Mouse (Mus musculus) forebrain, embryonic 11.5 days (tissue): ENCODE results near the gene Arid5b. TPM values are rescaled to one million over a fixed set of nuclear protein-coding genes. Genes with fewer than 3 reads are reported as not detected.

ENCODE experiments used
- ATAC-seq: fragments of 200-750 bp; cut with Nextera tagmentation; replicated peaks from 2 replicates; pipeline ENCODE4 v1.8.0; 2017; ENCODE audit warnings: moderate TSS enrichment; ENCODE audit not compliant: low FRiP score
- DNase-seq: peaks from one replicate; pipeline ENCODE4 v3.0.0-alpha.2; 2017; ENCODE audit warnings: low spot score
- H3K27ac ChIP-seq: fragments of 300-500 bp; sonication (generic); 2 replicates; pipeline ENCODE4 v1.5.1; 2014; ENCODE audit warnings: low read depth, low read length
- H3K27me3 ChIP-seq: fragments of 300-500 bp; sonication (generic); 2 replicates; pipeline ENCODE4 v1.6.1; 2014; ENCODE audit warnings: mild to moderate bottlenecking, low read length, mixed read lengths; ENCODE audit not compliant: control insufficient read depth, insufficient read depth
- H3K36me3 ChIP-seq: fragments of 300-500 bp; sonication (generic); 2 replicates; pipeline ENCODE4 v1.6.1; 2014; ENCODE audit warnings: mild to moderate bottlenecking, low read length, moderate library complexity, mixed read lengths; ENCODE audit not compliant: control insufficient read depth, insufficient read depth
- H3K4me1 ChIP-seq: fragments of 300-500 bp; sonication (generic); replicated peaks from 2 replicates; pipeline ENCODE4 v1.6.1; 2014; ENCODE audit warnings: low read length, mixed read lengths; ENCODE audit not compliant: control insufficient read depth, insufficient read depth
- H3K4me2 ChIP-seq: fragments of 300-500 bp; sonication (generic); 2 replicates; pipeline ENCODE4 v1.6.1; 2014; ENCODE audit warnings: low read depth, mild to moderate bottlenecking, low read length, moderate library complexity, mixed read lengths; ENCODE audit not compliant: severe bottlenecking
- H3K4me3 ChIP-seq: fragments of 300-500 bp; sonication (generic); 2 replicates; pipeline ENCODE4 v1.5.1; 2014; ENCODE audit warnings: low read depth, low read length
- H3K9ac ChIP-seq: fragments of 300-500 bp; sonication (generic); 2 replicates; pipeline ENCODE4 v1.6.1; 2014; ENCODE audit warnings: low read length
- H3K9me3 ChIP-seq: fragments of 300-500 bp; sonication (generic); 2 replicates; pipeline ENCODE4 v1.6.1; 2016; ENCODE audit warnings: low read length, mixed read lengths; ENCODE audit not compliant: control insufficient read depth
- WGBS: fragments of 180-500 bp; shearing (Covaris S2); extraction: QIAGEN DNeasy Blood & Tissue Kit; methylation state at CpG from one replicate; pipeline ENCODE4 v1.1.7; 2014; 5-methylcytosine and 5-hydroxymethylcytosine counted together
- polyA plus RNA-seq: library from polyadenylated mRNA; unstranded; fragments of >200 nt; fragmentation: Nextera tagmentation; extraction: Ambion mirVana; gene quantifications from 2 replicates; pipeline ENCODE4 v1.2.1, GENCODE M21; 2014

Gene Arid5b
- polyA plus RNA-seq, 1 experiment from 2014 or later: 17.1 TPM

DNA sequence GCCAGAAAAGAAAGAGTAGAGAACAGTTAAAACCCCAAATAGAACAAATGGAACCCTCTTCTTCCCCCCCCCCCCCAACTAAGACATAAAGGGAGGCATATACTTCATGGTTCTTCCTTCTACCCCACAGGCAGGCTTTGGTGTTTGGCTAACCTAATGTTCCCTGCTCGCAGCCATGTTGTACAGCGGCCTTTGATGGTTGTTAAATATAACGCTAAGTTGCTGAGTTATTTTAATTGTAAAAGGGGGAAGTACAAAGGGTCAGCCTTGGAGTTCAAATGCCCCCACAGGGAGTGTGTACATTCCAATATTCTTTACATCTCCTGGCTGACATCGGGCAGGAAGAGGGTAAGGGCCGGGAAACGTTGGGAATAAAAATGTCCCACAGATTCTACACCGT, 148.9 kb downstream of the Arid5b start:
- WGBS: 71% methylated on average over 7 of the region's 7 CpGs
- H3K27me3 ChIP-seq: no peaks in the 10 kb centered on the region
- no peak overlapping the region for H3K4me2 ChIP-seq
- H3K4me3 ChIP-seq: no peak overlapping the region
- H3K4me1 ChIP-seq: no peaks in the 10 kb centered on the region
- no peaks in the 10 kb centered on the region for H3K36me3 ChIP-seq
- H3K9ac ChIP-seq: no peak overlapping the region
- no peaks in the 10 kb centered on the region for H3K9me3 ChIP-seq
- H3K27ac ChIP-seq: no peak overlapping the region
- ATAC-seq (no peak), DNase-seq (peak; percentile 23)

DNA sequence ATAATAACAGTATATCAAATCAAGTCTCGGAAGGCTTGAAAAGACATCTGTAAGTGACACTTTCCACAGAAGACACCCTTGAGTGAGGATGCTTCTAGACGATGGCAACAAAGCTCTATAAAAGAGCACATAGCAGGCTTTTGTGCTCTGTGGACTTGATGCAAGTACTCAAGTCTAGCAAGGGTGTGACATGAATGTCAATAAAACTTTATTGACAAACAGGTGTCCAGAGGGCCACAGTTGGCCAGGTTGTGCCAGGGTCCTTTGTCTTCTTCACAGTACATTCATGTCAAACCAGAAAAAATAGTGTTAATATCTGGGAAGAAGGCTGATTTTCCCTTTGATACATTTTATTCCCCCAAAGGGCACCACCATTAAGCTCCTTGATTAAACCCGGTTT, 149.5 kb downstream of the Arid5b start:
- no peak for ATAC-seq
- no peaks in the 10 kb centered on the region for H3K36me3 ChIP-seq
- no peaks in the 10 kb centered on the region for H3K4me1 ChIP-seq
- H3K9me3 ChIP-seq: no peaks in the 10 kb centered on the region
- H3K4me2 ChIP-seq: no peak overlapping the region
- no peaks in the 10 kb centered on the region for H3K27me3 ChIP-seq
- no peak overlapping the region for H3K27ac ChIP-seq
- H3K9ac ChIP-seq: no peak overlapping the region
- WGBS: 81% methylated on average over 3 of the region's 3 CpGs
- peak; percentile 14 for DNase-seq
- H3K4me3 ChIP-seq: no peak overlapping the region

DNA sequence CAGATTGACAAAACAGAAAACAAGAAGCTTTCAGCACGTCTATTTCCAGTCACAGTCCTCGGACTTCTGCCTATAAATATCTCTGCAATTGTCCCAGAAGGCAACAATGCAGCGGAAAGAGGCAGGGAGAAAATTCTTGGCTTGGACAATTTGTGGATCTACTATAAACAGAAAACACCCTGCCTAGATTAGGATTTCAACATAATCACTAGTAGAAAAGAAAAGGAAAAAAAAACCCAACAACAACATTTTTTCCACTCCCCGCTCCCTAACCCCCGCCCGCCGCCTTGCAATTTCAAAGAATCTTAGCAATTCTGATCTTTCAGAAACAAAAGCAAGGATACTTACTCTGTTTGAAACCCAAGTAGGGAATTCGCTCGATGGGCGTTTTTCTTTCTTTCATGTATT, 150.1 kb downstream of the Arid5b start:
- H3K4me1 ChIP-seq: no peaks in the 10 kb centered on the region
- DNase-seq (peak; percentile 38), ATAC-seq (no peak)
- no peaks in the 10 kb centered on the region for H3K36me3 ChIP-seq
- H3K9me3 ChIP-seq: no peaks in the 10 kb centered on the region
- H3K4me3 ChIP-seq: no peak overlapping the region
- 73% methylated on average over 10 of the region's 10 CpGs for WGBS
- H3K4me2 ChIP-seq: no peak overlapping the region
- H3K9ac ChIP-seq: no peak overlapping the region
- no peak overlapping the region for H3K27ac ChIP-seq
- no peaks in the 10 kb centered on the region for H3K27me3 ChIP-seq

DNA sequence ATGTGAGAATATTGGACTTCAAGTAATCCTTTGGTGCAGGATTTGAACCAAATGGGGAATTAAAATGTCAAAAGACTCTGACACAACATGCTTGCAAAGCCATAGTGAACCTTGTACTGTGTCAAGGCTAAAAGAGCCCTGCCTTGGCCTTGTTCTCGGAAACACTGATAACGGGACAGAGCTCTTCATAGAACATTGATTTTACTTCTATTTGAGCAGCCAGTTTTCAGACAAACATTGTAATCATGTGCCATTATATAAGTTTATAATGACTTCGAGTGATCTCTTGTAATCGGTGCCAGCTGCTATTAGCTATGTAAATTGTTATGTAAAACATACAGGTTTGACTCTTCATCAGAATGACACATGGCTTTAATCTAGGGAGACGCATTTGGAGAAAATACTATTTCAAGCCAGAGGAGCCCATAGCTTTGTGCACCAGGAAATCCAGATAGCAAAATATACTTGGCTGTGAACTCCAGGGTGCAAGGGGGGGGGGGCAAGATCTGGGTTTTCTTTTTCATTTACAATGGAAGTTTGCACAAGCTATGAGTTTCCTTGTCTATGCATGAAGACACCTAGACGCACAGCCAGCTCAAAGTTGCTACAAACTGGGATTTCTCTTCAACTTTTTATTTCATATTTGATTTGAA, 150.8 kb downstream of the Arid5b start:
- H3K4me1 ChIP-seq: no peaks in the 10 kb centered on the region
- H3K9me3 ChIP-seq: no peaks in the 10 kb centered on the region
- no peak overlapping the region for H3K4me2 ChIP-seq
- H3K27ac ChIP-seq: no peak overlapping the region
- H3K9ac ChIP-seq: no peak overlapping the region
- DNase-seq (peak; percentile 3), ATAC-seq (no peak)
- H3K4me3 ChIP-seq: no peak overlapping the region
- 82% methylated on average over 6 of the region's 6 CpGs for WGBS
- no peaks in the 10 kb centered on the region for H3K27me3 ChIP-seq
- H3K36me3 ChIP-seq: no peaks in the 10 kb centered on the region

DNA sequence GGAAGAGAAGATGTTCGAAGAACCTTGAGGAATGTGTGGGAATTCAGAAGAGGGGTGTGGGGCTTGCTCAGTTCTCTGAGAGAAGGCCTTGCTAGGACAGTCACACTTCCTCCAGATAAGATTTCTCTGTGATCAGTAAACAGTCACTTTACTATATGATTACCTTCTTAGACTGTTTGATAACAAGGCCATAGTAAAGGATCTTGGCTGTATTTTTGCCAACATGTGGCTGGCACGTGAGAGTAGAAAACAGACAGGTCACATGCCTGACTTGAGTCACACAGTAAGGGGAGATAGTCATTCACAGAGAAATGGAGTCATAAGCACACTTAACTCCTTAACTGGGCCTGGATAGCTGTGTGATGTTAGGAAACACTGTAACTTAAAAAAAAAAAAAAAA, 151.4 kb downstream of the Arid5b start:
- H3K36me3 ChIP-seq: no peaks in the 10 kb centered on the region
- H3K4me1 ChIP-seq: no peaks in the 10 kb centered on the region
- H3K27ac ChIP-seq: no peak overlapping the region
- H3K4me3 ChIP-seq: no peak overlapping the region
- no peak for ATAC-seq
- 85% methylated on average over 2 of the region's 2 CpGs for whole genome bisulfite sequencing
- H3K9me3 ChIP-seq: no peaks in the 10 kb centered on the region
- DNase-seq: no peak
- no peaks in the 10 kb centered on the region for H3K27me3 ChIP-seq
- H3K9ac ChIP-seq: no peak overlapping the region
- no peak overlapping the region for H3K4me2 ChIP-seq

DNA sequence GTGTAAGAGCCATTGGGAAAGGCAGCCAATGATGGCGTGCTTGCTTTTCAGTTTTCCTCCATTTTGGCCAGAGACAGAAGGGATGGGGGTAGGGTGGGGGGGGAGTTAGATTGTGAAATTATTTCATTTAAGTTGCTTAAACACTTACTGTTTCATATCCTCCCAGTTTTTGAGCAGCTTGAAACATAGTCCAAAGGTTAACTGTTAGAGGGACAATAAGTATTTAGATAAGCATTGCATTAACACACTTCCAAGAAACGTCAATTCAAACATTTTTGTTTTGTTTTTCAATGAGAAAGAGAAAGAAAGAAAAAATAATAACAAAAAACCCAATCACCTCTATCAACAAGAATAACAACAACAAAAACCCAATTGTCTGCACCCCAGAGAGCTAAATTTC, 152.0 kb downstream of the Arid5b start:
- DNase-seq (no peak), ATAC-seq (no peak)
- Histone ChIP-seq H3K27me3 (no peaks in the 10 kb centered on the region), H3K4me2 (no peak overlapping the region), H3K36me3 (no peaks in the 10 kb centered on the region), H3K9me3 (no peaks in the 10 kb centered on the region), H3K9ac (no peak overlapping the region), H3K4me3 (no peak overlapping the region), H3K4me1 (no peaks in the 10 kb centered on the region), H3K27ac (no peak overlapping the region)
- WGBS: 90% methylated on average over 2 of the region's 2 CpGs

DNA sequence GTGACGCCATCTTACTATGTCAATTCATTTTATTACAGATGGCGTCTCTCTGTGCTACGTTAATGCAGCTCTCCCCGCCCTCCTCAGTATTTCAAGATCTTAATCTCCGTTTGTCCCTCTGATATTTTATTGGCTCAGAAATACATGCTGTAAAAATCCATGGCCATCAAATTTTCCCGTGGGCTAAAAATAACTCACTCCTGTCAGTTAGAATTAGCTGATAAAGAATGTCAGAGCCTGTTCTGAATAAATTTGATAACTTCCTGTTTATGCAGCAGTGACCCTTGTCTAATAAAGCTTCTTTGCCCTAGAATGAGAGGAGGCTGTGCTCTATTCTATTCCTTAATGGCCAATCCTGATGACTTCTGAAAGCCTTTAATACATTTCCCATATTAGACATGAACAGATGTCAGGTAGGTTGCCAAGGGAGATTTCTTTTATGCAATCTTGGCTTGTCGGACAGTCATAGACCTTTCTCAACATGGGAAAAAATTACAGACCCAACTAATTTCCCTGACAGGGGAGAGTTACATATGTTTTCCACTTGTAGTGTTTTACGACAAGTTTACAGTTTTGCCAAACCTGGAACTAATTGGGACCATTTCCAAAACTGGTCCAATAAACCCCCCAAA, 152.5 kb downstream of the Arid5b start:
- ATAC-seq (no peak), DNase-seq (no peak)
- Histone ChIP-seq H3K36me3 (no peaks in the 10 kb centered on the region), H3K4me1 (no peaks in the 10 kb centered on the region), H3K27ac (no peak overlapping the region), H3K4me3 (no peak overlapping the region), H3K9ac (no peak overlapping the region), H3K27me3 (no peaks in the 10 kb centered on the region), H3K9me3 (no peaks in the 10 kb centered on the region), H3K4me2 (no peak overlapping the region)
- WGBS: 73% methylated on average over 8 of the region's 8 CpGs

DNA sequence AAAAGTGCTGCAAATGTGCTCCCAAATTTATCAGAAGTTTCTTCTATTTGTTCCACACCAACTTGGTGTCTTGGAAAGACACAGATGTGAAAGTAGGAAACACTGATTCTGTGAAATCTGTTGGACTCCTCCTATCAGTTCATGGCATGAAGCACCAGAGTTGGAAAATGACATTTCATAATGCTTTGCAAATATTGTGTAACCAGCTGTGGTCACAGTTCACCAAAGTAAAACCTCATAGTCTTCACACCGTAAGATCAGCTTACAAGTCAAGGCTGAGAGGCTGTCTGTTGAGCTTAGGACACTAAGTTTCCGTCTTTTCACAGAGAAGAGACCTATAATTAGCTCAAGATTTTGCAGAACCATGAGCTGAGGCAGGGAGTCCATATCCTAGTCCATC, 153.6 kb downstream of the Arid5b start:
- H3K4me2 ChIP-seq: no peak overlapping the region
- ATAC-seq (no peak), DNase-seq (no peak)
- no peaks in the 10 kb centered on the region for H3K4me1 ChIP-seq
- no peaks in the 10 kb centered on the region for H3K36me3 ChIP-seq
- 86% methylated on average over 2 of the region's 2 CpGs for WGBS
- H3K27ac ChIP-seq: no peak overlapping the region
- H3K9me3 ChIP-seq: no peaks in the 10 kb centered on the region
- H3K9ac ChIP-seq: no peak overlapping the region
- H3K4me3 ChIP-seq: no peak overlapping the region
- no peaks in the 10 kb centered on the region for H3K27me3 ChIP-seq

DNA sequence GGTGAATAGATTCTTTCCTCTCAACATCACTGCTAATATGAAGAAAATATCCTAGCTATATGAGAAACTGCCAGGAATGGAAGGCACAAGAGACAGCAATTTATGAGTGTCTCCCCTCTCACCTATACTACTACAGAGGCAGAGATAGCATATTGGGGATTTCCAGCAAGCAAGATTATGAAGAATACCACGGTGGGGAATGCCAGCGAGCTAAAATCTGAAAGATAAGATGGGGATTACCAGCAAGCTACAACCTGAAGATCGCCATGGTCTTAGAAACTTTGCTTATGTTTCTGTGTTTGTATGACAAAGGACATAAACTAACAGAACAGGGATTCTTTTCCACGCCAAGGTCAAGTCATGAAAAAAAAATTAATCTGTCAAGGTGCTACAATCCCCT, 155.1 kb downstream of the Arid5b start:
- 93% methylated on average over 4 of the region's 4 CpGs for WGBS
- no peak overlapping the region for H3K9ac ChIP-seq
- H3K36me3 ChIP-seq: no peaks in the 10 kb centered on the region
- no peak overlapping the region for H3K4me2 ChIP-seq
- no peak overlapping the region for H3K27ac ChIP-seq
- no peaks in the 10 kb centered on the region for H3K4me1 ChIP-seq
- H3K9me3 ChIP-seq: no peaks in the 10 kb centered on the region
- no peak for ATAC-seq
- no peak for DNase-seq
- no peaks in the 10 kb centered on the region for H3K27me3 ChIP-seq
- no peak overlapping the region for H3K4me3 ChIP-seq
